Comparison of ENCODE assay signal across 8 mouse cellular contexts in the genomic region with DNA sequence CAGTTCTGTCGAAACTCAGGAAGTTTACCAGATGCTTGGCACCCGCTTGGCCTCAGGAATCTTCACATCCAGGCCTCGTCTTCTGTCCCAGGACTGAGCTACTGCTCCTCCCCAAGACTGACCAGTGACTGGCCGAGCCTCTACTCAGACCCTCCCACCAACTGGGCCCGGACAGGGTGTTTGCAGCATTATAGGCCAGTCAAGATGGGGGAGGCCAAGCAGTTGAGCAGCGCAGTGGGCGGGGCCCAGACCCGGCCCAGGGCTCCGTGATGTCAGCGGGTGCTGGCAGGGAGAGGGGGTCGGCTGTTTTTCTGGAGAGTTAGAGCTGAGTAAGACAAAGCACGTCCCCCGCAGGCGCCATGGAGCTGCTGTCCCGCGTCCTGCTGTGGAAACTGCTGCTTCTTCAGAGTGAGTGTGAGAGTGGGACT. TPM values are rescaled to one million over a fixed set of nuclear protein-coding genes. Genes with fewer than 3 reads are reported as not detected.
DNase-seq lines count a peak whose midpoint lies in the region; ATAC-seq and TF ChIP-seq lines count a peak whose summit lies in the region.

A gene (plus strand): TSS at position 198 of the 428 bp plus-strand sequence.

- peaks cover 17 to 29% of the 10 kb centered on the region in 2 experiments for H3K36me3 ChIP-seq in CH12.LX (replicated peaks in 1 of 2; ENCODE audit: control insufficient read depth in 1 of 2, insufficient read depth in 1 of 2, low read length in 1 of 2)
- no peaks in the 10 kb centered on the region for H3K36me3 ChIP-seq in forebrain, embryonic 11.5 days (ENCODE audit: control insufficient read depth, insufficient read depth, low read length)
- H3K36me3 ChIP-seq in midbrain, embryonic 11.5 days (ENCODE audit: control insufficient read depth, insufficient read depth, low read length): no peaks in the 10 kb centered on the region

- peak within 1 kb of the TSS; percentile 65 for H3K27ac ChIP-seq in CH12.LX (ENCODE audit: insufficient read depth, low read depth)
- 0 out of 2 replicates have a peak within 1 kb of the TSS, but pooled peaks have one; percentile 12 for H3K27ac ChIP-seq in forebrain, embryonic 11.5 days (ENCODE audit: low read depth, low read length)
- H3K27ac ChIP-seq in midbrain, embryonic 11.5 days (ENCODE audit: low read depth, low read length): peak within 1 kb of the TSS; percentile 48

- peak; percentile 86 for ATAC-seq in forebrain, embryonic 11.5 days (replicated peaks; ENCODE audit: low FRiP score)
- peak; percentile 91 for ATAC-seq in midbrain, embryonic 11.5 days (ENCODE audit: low FRiP score)

- TF ChIP-seq CTCF in CH12.LX (conservative IDR thresholded peaks at IDR 0.05 in 1 of 2, IDR thresholded peaks at IDR 0.05 in 1 of 2; ENCODE audit: low read depth in 2 of 2, low read length in 2 of 2): no peak

- dilution Hi-C loops in CH12.LX (cut with MboI; ENCODE audit: extremely low pct_ligation_motif_present, extremely low pct_unique_long_range_greater_than_20kb, low sequenced_read_pairs): no loop called here

- peak within 1 kb of the TSS; percentile 71 for H3K9ac ChIP-seq in CH12.LX (ENCODE audit: insufficient read depth, low read depth)
- peak within 1 kb of the TSS; percentile 60 for H3K9ac ChIP-seq in forebrain, embryonic 11.5 days (ENCODE audit: low read length)
- H3K9ac ChIP-seq in midbrain, embryonic 11.5 days (ENCODE audit: low read length): peak within 1 kb of the TSS; percentile 73

- peak within 1 kb of the TSS; percentile 90 for H3K4me2 ChIP-seq in CH12.LX (ENCODE audit: insufficient read depth, low read depth, poor library complexity, severe bottlenecking)
- H3K4me2 ChIP-seq in forebrain, embryonic 11.5 days (ENCODE audit: low read depth, low read length, severe bottlenecking): peak within 1 kb of the TSS; percentile 51
- H3K4me2 ChIP-seq in midbrain, embryonic 11.5 days: peak within 1 kb of the TSS; percentile 76

- H3K4me1 ChIP-seq in CH12.LX (ENCODE audit: control insufficient read depth in 1 of 2, insufficient read depth in 2 of 2): peaks cover 18 to 28% of the 10 kb centered on the region in 2 experiments
- peaks cover 19% of the 10 kb centered on the region; the same call in 1 of the 2 replicates for H3K4me1 ChIP-seq in forebrain, embryonic 11.5 days (replicated peaks; ENCODE audit: control insufficient read depth, insufficient read depth, low read length)
- peaks cover 22% of the 10 kb centered on the region for H3K4me1 ChIP-seq in midbrain, embryonic 11.5 days (ENCODE audit: control insufficient read depth, insufficient read depth, low read length)

- H3K27me3 ChIP-seq in CH12.LX (replicated peaks): no peaks in the 10 kb centered on the region
- peaks cover 5% of the 10 kb centered on the region; the same call in 1 of the 2 replicates for H3K27me3 ChIP-seq in forebrain, embryonic 11.5 days (ENCODE audit: control insufficient read depth, insufficient read depth, low read length)
- peaks cover 7% of the 10 kb centered on the region; the same call in 1 of the 2 replicates for H3K27me3 ChIP-seq in midbrain, embryonic 11.5 days (ENCODE audit: control insufficient read depth, insufficient read depth, low read length)

- peaks cover 3% of the 10 kb centered on the region for H3K9me3 ChIP-seq in CH12.LX (replicated peaks; ENCODE audit: low read length)
- no peaks in the 10 kb centered on the region for H3K9me3 ChIP-seq in forebrain, embryonic 11.5 days (ENCODE audit: control insufficient read depth, low read length)
- H3K9me3 ChIP-seq in midbrain, embryonic 11.5 days (ENCODE audit: control insufficient read depth, low read length): no peaks in the 10 kb centered on the region

- intact Hi-C loops in heart, postnatal 14 days (cut with DNase I): no loop called here

- no peak for TF ChIP-seq EP300 in CH12.LX (IDR thresholded peaks at IDR 0.05; ENCODE audit: low read length)

- under 1% methylated on average over 16 of the region's 16 CpGs for WGBS in forebrain, embryonic 11.5 days
- 2% methylated on average over 16 of the region's 16 CpGs for WGBS in midbrain, embryonic 11.5 days

- peak; percentile 61 for TF ChIP-seq POLR2A in CH12.LX (IDR thresholded peaks at IDR 0.05; ENCODE audit: low read depth, low read length)

- in situ Hi-C loops in CH12.LX (cut with MboI; ENCODE audit: low pct_ligation_motif_present, low pct_unique_long_range_greater_than_20kb, low sequenced_read_pairs): loop anchor here (5.0 to 10.0 kb wide), 2 partner anchors 38 to 105 kb away; a partner anchor contains a TSS

- H3K4me3 ChIP-seq in CH12.LX (replicated peaks in 1 of 3; ENCODE audit: low read depth in 2 of 3, low read length in 2 of 3, poor library complexity in 1 of 3): peak within 1 kb of the TSS; percentile 43 to 76 (median 68)
- H3K4me3 ChIP-seq in forebrain, embryonic 11.5 days (ENCODE audit: low read depth, low read length): peak within 1 kb of the TSS; percentile 31
- H3K4me3 ChIP-seq in midbrain, embryonic 11.5 days (ENCODE audit: low read depth, low read length): peak within 1 kb of the TSS; percentile 39

- DNase-seq in CH12.LX (ENCODE audit: extremely low read depth) (peak; percentile 61), ZHBTc4 (ENCODE audit: low read depth, low spot score) (peak; percentile 77)
- peak; percentile 88 for DNase-seq in forebrain, embryonic 11.5 days (ENCODE audit: low spot score)
- peak; percentile 89 to 91 for DNase-seq in heart, postnatal 14 days
- peak; percentile 91 to 95 for DNase-seq in kidney, postnatal 4 days
- peak; percentile 95 for DNase-seq in midbrain, embryonic 11.5 days (ENCODE audit: low spot score, missing footprints)
- DNase-seq in urinary bladder, postnatal 14 days (ENCODE audit: low spot score): peak; percentile 88
- DNase-seq in layer of hippocampus, adult 9-11 months: no peak

- H3K79me2 ChIP-seq in CH12.LX (replicated peaks; ENCODE audit: control insufficient read depth, extremely low read depth, insufficient read depth, poor library complexity, severe bottlenecking): no peaks in the 10 kb centered on the region

- TF ChIP-seq RAD21 in CH12.LX (IDR thresholded peaks at IDR 0.05; ENCODE audit: low read depth, low read length): no peak

TF ChIP-seq in CH12.LX, 34 proteins besides CTCF, POLR2A, EP300 and RAD21:
- TF ChIP-seq MAFK (IDR thresholded peaks at IDR 0.05; ENCODE audit: insufficient replicate concordance, low read length) (no peak), NELFE (IDR thresholded peaks at IDR 0.05; ENCODE audit: low read depth, low read length) (peak; percentile 54; the same call in 1 of the 2 replicates), ZMIZ1 (IDR thresholded peaks at IDR 0.05; ENCODE audit: low read depth, low read length) (peak; percentile 45; the same call in 1 of the 2 replicates), IRF4 (IDR thresholded peaks at IDR 0.05; ENCODE audit: low read depth, low read length) (no peak; the same call in 1 of the 2 replicates), CHD2 (IDR thresholded peaks at IDR 0.05; ENCODE audit: low read length) (no peak; the same call in none of the 2 replicates), NRF1 (IDR thresholded peaks at IDR 0.05; ENCODE audit: low read depth, low read length) (peak; percentile 13; the same call in 1 of the 2 replicates), MAZ (IDR thresholded peaks at IDR 0.05; ENCODE audit: low read depth, low read length) (peak; percentile 49; the same call in 1 of the 2 replicates), MEF2A (IDR thresholded peaks at IDR 0.05; ENCODE audit: borderline replicate concordance, low read depth, low read length) (peak; percentile 16; the same call in 1 of the 2 replicates), KAT2A (IDR thresholded peaks at IDR 0.05; ENCODE audit: insufficient replicate concordance, low read length) (0 out of 2 replicates have a peak, but pooled peaks have one; percentile 3)

RNA-seq across cellular contexts. Expression of the gene that starts here (rescaled TPM):
- total RNA-seq in CH12.LX (2012; rRNA removed): 17.2 and 24.0 TPM in 2 replicates
- 8.8 and 10.8 TPM in 2 replicates for total RNA-seq in CH12.LX (2014; rRNA removed)
- 10.8 and 12.4 TPM in 2 replicates for polyA plus RNA-seq in CH12.LX (2012; ENCODE audit: insufficient read length, low read depth)
- 28.8 and 29.3 TPM in 2 replicates for polyA plus RNA-seq in forebrain, embryonic 11.5 days (2014; fragmentation: Nextera tagmentation; extraction: Ambion mirVana)
- 10 to 100 TPM; 46.9 to 58.4 TPM for total RNA-seq in heart, postnatal 14 days (2021)
- polyA plus RNA-seq in midbrain, embryonic 11.5 days (2014; fragmentation: Nextera tagmentation; extraction: Ambion mirVana): 37.7 and 41.9 TPM in 2 replicates

Comparison
In these comparisons a context has a peak if more than half of its experiments do, and no peak if none do; other contexts are left out.
1. H3K27ac ChIP-seq: peak in every context shown above with its lines; median percentile 65 in CH12.LX; 48 in midbrain, embryonic 11.5 days; 12 in forebrain, embryonic 11.5 days.